8 mouse cellular contexts compared by ENCODE assay signal in the genomic region with DNA sequence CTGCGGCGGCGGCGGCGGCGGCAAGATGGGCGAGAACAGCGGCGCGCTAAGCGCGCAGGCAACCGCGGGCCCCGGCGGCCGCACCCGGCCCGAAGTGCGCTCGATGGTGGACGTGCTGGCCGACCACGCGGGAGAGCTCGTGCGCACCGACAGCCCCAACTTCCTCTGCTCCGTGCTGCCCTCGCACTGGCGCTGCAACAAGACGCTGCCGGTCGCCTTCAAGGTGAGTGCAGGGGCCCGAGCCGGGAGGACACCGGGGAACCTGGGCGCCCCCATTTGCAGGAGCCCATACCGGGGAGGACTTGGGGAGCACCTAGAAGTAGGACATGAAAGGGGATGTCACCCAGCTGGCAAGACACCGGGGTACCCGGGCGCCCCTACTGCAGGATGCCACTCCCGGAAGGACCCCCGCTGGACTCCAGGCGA. TPM values are rescaled to one million over a fixed set of nuclear protein-coding genes. Genes with fewer than 3 reads are reported as not detected.
DNase-seq lines count a peak whose midpoint lies in the region; ATAC-seq and TF ChIP-seq lines count a peak whose summit lies in the region.

No protein-coding gene starts in this region.

- H3K9ac ChIP-seq in forebrain, embryonic 12.5 days: no peak overlapping the region
- no peak overlapping the region for H3K9ac ChIP-seq in intestine, embryonic 14.5 days (ENCODE audit: low read length)

- ATAC-seq in forebrain, embryonic 12.5 days (ENCODE audit: low FRiP score): no peak
- no peak for ATAC-seq in intestine, embryonic 14.5 days (replicated peaks; ENCODE audit: low FRiP score, low TSS enrichment, low read depth)

- no peaks in the 10 kb centered on the region for H3K4me1 ChIP-seq in lung, adult 2 months (ENCODE audit: control insufficient read depth, insufficient read depth, low read length)
- peaks cover 14% of the 10 kb centered on the region for H3K4me1 ChIP-seq in forebrain, embryonic 12.5 days
- H3K4me1 ChIP-seq in intestine, embryonic 14.5 days (replicated peaks; ENCODE audit: control insufficient read depth, insufficient read depth, low read length): no peaks in the 10 kb centered on the region
- peaks cover 2% of the 10 kb centered on the region; the same call in 1 of the 2 replicates for H3K4me1 ChIP-seq in small intestine, adult 2 months (ENCODE audit: control insufficient read depth, insufficient read depth, insufficient read length, low read length)

- no peak overlapping the region for H3K27ac ChIP-seq in forebrain, embryonic 12.5 days
- no peak overlapping the region for H3K27ac ChIP-seq in intestine, embryonic 14.5 days (ENCODE audit: low read depth)
- H3K27ac ChIP-seq in small intestine, adult 2 months (ENCODE audit: insufficient read depth, low read depth, low read length): peak overlapping the region; percentile 30

- TF ChIP-seq CTCF in lung, adult 2 months (IDR thresholded peaks at IDR 0.05; ENCODE audit: insufficient read depth, low read length): no peak
- TF ChIP-seq CTCF in small intestine, adult 2 months (IDR thresholded peaks at IDR 0.05; ENCODE audit: extremely low read depth, insufficient read length, insufficient replicate concordance, low read depth, low read length): no peak

- peak overlapping the region; percentile 30 for H3K4me3 ChIP-seq in lung, adult 2 months (replicated peaks; ENCODE audit: extremely low read depth, low read depth, low read length)
- H3K4me3 ChIP-seq in forebrain, embryonic 12.5 days (replicated peaks): peak overlapping the region; percentile 41
- H3K4me3 ChIP-seq in intestine, embryonic 14.5 days (ENCODE audit: low read depth, low read length): peak overlapping the region; percentile 34
- H3K4me3 ChIP-seq in small intestine, adult 2 months (ENCODE audit: low read depth, low read length): peak overlapping the region; percentile 59

- peak overlapping the region; percentile 60 for H3K4me2 ChIP-seq in forebrain, embryonic 12.5 days
- H3K4me2 ChIP-seq in intestine, embryonic 14.5 days (ENCODE audit: low read length): peak overlapping the region; percentile 58

- H3K27me3 ChIP-seq in forebrain, embryonic 12.5 days: peaks cover 100% of the 10 kb centered on the region
- H3K27me3 ChIP-seq in intestine, embryonic 14.5 days (replicated peaks; ENCODE audit: control insufficient read depth, insufficient read depth, low read length): peaks cover 99% of the 10 kb centered on the region
- peaks cover 86% of the 10 kb centered on the region for H3K27me3 ChIP-seq in small intestine, adult 2 months (ENCODE audit: control insufficient read depth, insufficient read depth, low read length)

- H3K36me3 ChIP-seq in forebrain, embryonic 12.5 days (replicated peaks): no peaks in the 10 kb centered on the region
- no peaks in the 10 kb centered on the region for H3K36me3 ChIP-seq in intestine, embryonic 14.5 days (ENCODE audit: control insufficient read depth, insufficient read depth, low read length)
- H3K36me3 ChIP-seq in small intestine, adult 2 months (ENCODE audit: control insufficient read depth, insufficient read depth, low read length): no peaks in the 10 kb centered on the region

- 1% methylated on average over 44 of the region's 45 CpGs for WGBS in lung, adult 2 months
- WGBS in forebrain, embryonic 12.5 days: 0% methylated on average over 27 of the region's 45 CpGs
- under 1% methylated on average over 35 of the region's 45 CpGs for WGBS in intestine, embryonic 14.5 days
- WGBS in small intestine, adult 2 months: 0% methylated on average over 45 of the region's 45 CpGs

- no peaks in the 10 kb centered on the region for H3K9me3 ChIP-seq in forebrain, embryonic 12.5 days
- no peaks in the 10 kb centered on the region for H3K9me3 ChIP-seq in intestine, embryonic 14.5 days (ENCODE audit: control insufficient read depth, low read length)

- DNase-seq in lung, adult 2 months: peak; percentile 29
- no peak for DNase-seq in lung, postnatal 10 days
- no peak for DNase-seq in intestine, embryonic 14.5 days (ENCODE audit: low spot score)
- peak; percentile 32 for DNase-seq in lung, postnatal 14 days
- DNase-seq in left cerebral cortex, adult 18-20 months (ENCODE audit: low spot score in 2 of 2): no peak
- no peak for DNase-seq in gastrocnemius, adult 18-20 months (ENCODE audit: low spot score)

- no peak for TF ChIP-seq POLR2A in lung, adult 2 months (IDR thresholded peaks at IDR 0.05; ENCODE audit: borderline replicate concordance, extremely low read depth, low read depth, low read length)
- no peak for TF ChIP-seq POLR2A in small intestine, adult 2 months (IDR thresholded peaks at IDR 0.05; ENCODE audit: low read depth, low read length)

RNA-seq across cellular contexts. Expression of gene Runx3, which starts 32.4 kb away (rescaled TPM):
- 2.8 and 3.5 TPM in 2 replicates for polyA plus RNA-seq in lung, adult 2 months (2012; rRNA removed)
- 0.05 and 0.09 TPM in 2 replicates for polyA plus RNA-seq in forebrain, embryonic 12.5 days (2016; fragmentation: Nextera tagmentation; extraction: Ambion mirVana)
- polyA plus RNA-seq in intestine, embryonic 14.5 days (2014; fragmentation: Nextera tagmentation; extraction: Ambion mirVana): 0.19 and 0.20 TPM in 2 replicates
- polyA plus RNA-seq in small intestine, adult 2 months (2012; rRNA removed): 7.2 and 23.7 TPM in 2 replicates
- under 1 TPM in 1 of 2 experiments, not detected in 1; 0.12 TPM for total RNA-seq in left cerebral cortex, adult 18-20 months (2021)
- total RNA-seq in gastrocnemius, adult 18-20 months (2021): under 1 TPM; 0.05 to 0.07 TPM

Comparison
In these comparisons a context has a peak if more than half of its experiments do, and no peak if none do; other contexts are left out.
1. DNase-seq: peak in lung, adult 2 months (single experiment) and lung, postnatal 14 days (single experiment); none in lung, postnatal 10 days (single experiment), intestine, embryonic 14.5 days (single experiment), left cerebral cortex, adult 18-20 months (0 of 2) and gastrocnemius, adult 18-20 months (single experiment).
2. Peak in every context shown above with its lines, with median percentiles within 50 percentile points of each other: H3K4me3 ChIP-seq.